8 mouse cellular contexts compared by ENCODE assay signal in the genomic region with DNA sequence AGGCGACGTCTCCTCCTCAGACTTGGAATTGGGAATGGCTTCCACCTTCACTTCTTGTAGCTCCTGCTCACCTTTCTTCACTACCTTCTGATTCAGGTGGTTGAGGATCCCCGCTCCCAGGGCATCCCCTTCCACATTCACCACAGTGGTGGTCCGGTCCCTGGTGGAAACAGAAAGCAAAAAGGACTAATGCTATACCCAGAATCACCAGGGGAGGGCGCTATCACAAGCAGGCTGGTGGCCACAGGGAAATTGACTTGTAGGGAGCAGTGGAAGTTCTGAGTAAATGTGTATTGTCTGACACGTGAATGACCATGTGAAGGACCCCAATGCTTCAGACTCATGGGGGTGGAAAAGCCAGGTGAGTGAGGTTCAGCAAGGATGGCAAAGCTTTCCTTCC. TPM values are rescaled to one million over a fixed set of nuclear protein-coding genes. Genes with fewer than 3 reads are reported as not detected.
DNase-seq lines count a peak whose midpoint lies in the region; ATAC-seq lines count a peak whose summit lies in the region.

No protein-coding gene starts in this region.

- H3K36me3 ChIP-seq in neural tube, embryonic 11.5 days (ENCODE audit: control insufficient read depth, insufficient read depth, low read length): no peaks in the 10 kb centered on the region

- DNase-seq in heart, adult 18-20 months: peak; percentile 2 to 53
- no peak for DNase-seq in heart, postnatal 25 days (ENCODE audit: low spot score)
- peak; percentile 19 for DNase-seq in 416B (ENCODE audit: low read depth)
- peak; percentile 26 for DNase-seq in adipocyte (ENCODE audit: low spot score)
- peak; percentile 46 for DNase-seq in embryo, embryonic 10 days (ENCODE audit: low spot score)
- DNase-seq in layer of hippocampus, postnatal 10 days (ENCODE audit: low spot score in 2 of 2): peak; percentile 73 to 76
- peak; percentile 23 for DNase-seq in neural tube, embryonic 11.5 days (ENCODE audit: low spot score)

- no peak overlapping the region for H3K9ac ChIP-seq in neural tube, embryonic 11.5 days (ENCODE audit: low read length)

- no peak for ATAC-seq in neural tube, embryonic 11.5 days (ENCODE audit: insufficient read depth, low FRiP score, low TSS enrichment)
- no peak for ATAC-seq in monocyte, adult 5-6 weeks (replicated peaks; ENCODE audit: insufficient number of reproducible peaks, low FRiP score, low TSS enrichment, poor library complexity, severe bottlenecking)

- 73% methylated on average over 6 of the region's 6 CpGs for WGBS in neural tube, embryonic 11.5 days

- H3K27ac ChIP-seq in neural tube, embryonic 11.5 days (ENCODE audit: low read depth, low read length): no peak overlapping the region

- no peak overlapping the region for H3K4me2 ChIP-seq in neural tube, embryonic 11.5 days (ENCODE audit: low read depth)

- H3K4me1 ChIP-seq in neural tube, embryonic 11.5 days (ENCODE audit: control insufficient read depth, insufficient read depth, low read length): no peaks in the 10 kb centered on the region

- no peak overlapping the region for H3K4me3 ChIP-seq in neural tube, embryonic 11.5 days (ENCODE audit: low read depth, low read length)

- intact Hi-C loops in heart, postnatal 25 days (cut with DNase I): no loop called here

- no peaks in the 10 kb centered on the region for H3K9me3 ChIP-seq in neural tube, embryonic 11.5 days (ENCODE audit: control insufficient read depth, low read length)

- no peaks in the 10 kb centered on the region for H3K27me3 ChIP-seq in neural tube, embryonic 11.5 days (ENCODE audit: control insufficient read depth, insufficient read depth, low read length)

RNA-seq across cellular contexts. Expression of a gene that starts 28.2 kb away (rescaled TPM):
- 1 to 10 TPM; 1.4 TPM for total RNA-seq in heart, adult 18-20 months (2021)
- 1 to 10 TPM; 1.7 TPM for total RNA-seq in heart, postnatal 25 days (2021)
- total RNA-seq in layer of hippocampus, postnatal 10 days (2021): 10 to 100 TPM; 78.9 to 81.1 TPM
- 21.2 and 22.9 TPM in 2 replicates for polyA plus RNA-seq in neural tube, embryonic 11.5 days (2014; fragmentation: Nextera tagmentation; extraction: Ambion mirVana)
- 0.58 to 0.76 TPM in 2 of 3 replicates, not detected in the other for total RNA-seq in monocyte, adult 5-6 weeks (2017)

RNA-seq across cellular contexts. Expression of a gene that starts 55.1 kb away (rescaled TPM):
- total RNA-seq in heart, adult 18-20 months (2021): 10 to 100 TPM; 38.5 to 43.5 TPM
- 10 to 100 TPM; 44.9 to 52.1 TPM for total RNA-seq in heart, postnatal 25 days (2021)
- 10 to 100 TPM; 33.5 to 34.3 TPM for total RNA-seq in layer of hippocampus, postnatal 10 days (2021)
- 33.5 and 35.3 TPM in 2 replicates for polyA plus RNA-seq in neural tube, embryonic 11.5 days (2014; fragmentation: Nextera tagmentation; extraction: Ambion mirVana)
- total RNA-seq in monocyte, adult 5-6 weeks (2017): 6.1 to 12.7 TPM (median 7.7 TPM) in 3 replicates

Comparison
In these comparisons a context has a peak if more than half of its experiments do, and no peak if none do; other contexts are left out.
1. RNA of a gene that starts 28.2 kb away (total RNA-seq): 78.9 to 81.1 TPM in layer of hippocampus, postnatal 10 days; 1.7 TPM in heart, postnatal 25 days, 1.4 TPM in heart, adult 18-20 months and 0.58 to 0.76 TPM in monocyte, adult 5-6 weeks; every median in the first group is over 10 times any median in the second.